ENCODE assay signal across 9 mouse cellular contexts in the genomic region with DNA sequence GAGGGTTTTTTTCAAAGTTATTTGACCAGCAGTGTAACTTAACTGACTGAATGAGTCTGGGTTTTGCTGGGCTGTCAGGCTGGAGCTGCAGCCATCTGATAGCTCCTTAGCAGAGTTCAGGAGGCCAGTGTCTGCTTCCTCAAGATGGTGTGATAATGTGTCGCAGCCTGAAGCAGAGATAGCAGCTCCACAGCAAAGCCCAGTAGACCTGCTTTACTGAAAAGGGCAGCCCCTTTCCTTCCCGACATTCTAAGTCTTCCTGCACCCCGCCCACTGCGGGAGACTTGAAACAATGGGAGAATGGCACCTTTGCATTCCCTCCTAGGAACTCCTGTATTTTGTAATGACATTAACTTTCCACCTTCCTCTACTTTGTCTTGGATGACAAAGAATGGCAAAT. TPM values are rescaled to one million over a fixed set of nuclear protein-coding genes. Genes with fewer than 3 reads are reported as not detected.
DNase-seq lines count a peak whose midpoint lies in the region; ATAC-seq lines count a peak whose summit lies in the region.
"Had no signal": no experiment of that assay in that cellular context is flagged by ENCODE, and none has a peak within 500 bp of the region (broad histone marks: within the 10 kb centered on the region; RNA-seq: fewer than 3 reads in every experiment).

No protein-coding gene starts in this region.

- ATAC-seq in common myeloid progenitor, adult 5-6 weeks (replicated peaks; ENCODE audit: low read depth, poor library complexity, severe bottlenecking): peak; percentile 49; the same call in 1 of the 2 replicates
- ATAC-seq: activated CD4-positive, CD25-positive, alpha-beta regulatory T cell, adult 4 months had no signal

- peak; percentile 55 to 71 for DNase-seq in adrenal gland, adult (ENCODE audit: inconsistent age in 2 of 2, low spot score in 1 of 2)
- no peak for DNase-seq in adrenal gland, adult 18-20 months (ENCODE audit: low spot score in 2 of 2)
- DNase-seq in kidney, adult 9 months: peak; percentile 58
- peak; percentile 56 for DNase-seq in lung, postnatal 14 days
- no peak for DNase-seq in layer of hippocampus, postnatal 14 days (ENCODE audit: low spot score in 2 of 2)
- no peak for DNase-seq in layer of hippocampus, adult 9-10 months (ENCODE audit: low spot score)
- DNase-seq in ovary, adult 18-20 months (ENCODE audit: low spot score): no peak

RNA-seq across cellular contexts. Expression of gene Entpd1, which starts 24.9 kb away (rescaled TPM):
- total RNA-seq in adrenal gland, adult 18-20 months (2021): 10 to 100 TPM; 36.3 to 49.7 TPM
- total RNA-seq in common myeloid progenitor, adult 5-6 weeks (2017): 7.8 and 11.9 TPM in 2 replicates
- 10 to 100 TPM; 18.7 to 19.9 TPM for total RNA-seq in layer of hippocampus, postnatal 14 days (2021)

RNA-seq across cellular contexts. Expression of gene Tctn3, which starts 25.1 kb away (rescaled TPM):
- total RNA-seq in adrenal gland, adult 18-20 months (2021): 1 to 10 TPM; 4.6 to 5.2 TPM
- 6.0 and 6.8 TPM in 2 replicates for total RNA-seq in common myeloid progenitor, adult 5-6 weeks (2017)
- total RNA-seq in layer of hippocampus, postnatal 14 days (2021): 10 to 100 TPM; 18.4 to 21.9 TPM

RNA-seq across cellular contexts. Expression of gene Aldh18a1, which starts 48.8 kb away (rescaled TPM):
- total RNA-seq in adrenal gland, adult 18-20 months (2021): 10 to 100 TPM in 1 of 2 experiments, 1 to 10 TPM in 1; 9.6 to 32.5 TPM
- total RNA-seq in common myeloid progenitor, adult 5-6 weeks (2017): 49.1 and 58.7 TPM in 2 replicates
- 10 to 100 TPM; 22.6 to 29.3 TPM for total RNA-seq in layer of hippocampus, postnatal 14 days (2021)

Comparison
In these comparisons a context has a peak if more than half of its experiments do, and no peak if none do; other contexts are left out.
1. DNase-seq: peak in adrenal gland, adult (2 of 2), kidney, adult 9 months (single experiment) and lung, postnatal 14 days (single experiment); none in adrenal gland, adult 18-20 months (0 of 2), layer of hippocampus, postnatal 14 days (0 of 2), layer of hippocampus, adult 9-10 months (single experiment) and ovary, adult 18-20 months (single experiment).